Mouse (Mus musculus) lung, postnatal 0 days (tissue): ENCODE results near the gene Pcp4. TPM values are rescaled to one million over a fixed set of nuclear protein-coding genes. Genes with fewer than 3 reads are reported as not detected.

Experiments used
- ATAC-seq: fragments of 200-750 bp; cut with Nextera tagmentation; 2 replicates; pipeline ENCODE4 v1.8.0; 2017; ENCODE audit warnings: moderate library complexity
- DNase-seq: peaks from one replicate; pipeline ENCODE4 v3.0.0-alpha.2; 2016; ENCODE audit warnings: low spot score
- H3K27ac ChIP-seq: fragments of 300-500 bp; sonication (generic); 2 replicates; pipeline ENCODE4 v1.5.1; 2014; ENCODE audit warnings: antibody characterized with exemption, mild to moderate bottlenecking, low read length, mixed read lengths
- H3K27me3 ChIP-seq: fragments of 300-500 bp; sonication (generic); replicated peaks from 2 replicates; pipeline ENCODE4 v1.6.1; 2014; ENCODE audit warnings: low read length, mixed read lengths; ENCODE audit not compliant: insufficient read depth
- H3K36me3 ChIP-seq: fragments of 300-500 bp; sonication (generic); 2 replicates; pipeline ENCODE4 v1.6.1; 2014; ENCODE audit warnings: low read length, mixed read lengths; ENCODE audit not compliant: insufficient read depth
- H3K4me1 ChIP-seq: fragments of 300-500 bp; sonication (generic); 2 replicates; pipeline ENCODE4 v1.6.1; 2014; ENCODE audit warnings: antibody characterized with exemption, low read depth, low read length, mixed read lengths; ENCODE audit not compliant: insufficient read depth
- H3K4me2 ChIP-seq: fragments of 300-500 bp; sonication (generic); replicated peaks from 2 replicates; pipeline ENCODE4 v1.6.1; 2014; ENCODE audit warnings: low read depth, mild to moderate bottlenecking, low read length, moderate library complexity, mixed read lengths
- H3K4me3 ChIP-seq: fragments of 300-500 bp; sonication (generic); 2 replicates; pipeline ENCODE4 v1.5.1; 2014; ENCODE audit warnings: low read depth, low read length
- H3K9ac ChIP-seq: fragments of 300-500 bp; sonication (generic); replicated peaks from 2 replicates; pipeline ENCODE4 v1.6.1; 2014; ENCODE audit warnings: low read depth, mild to moderate bottlenecking
- H3K9me3 ChIP-seq: fragments of 300-500 bp; sonication (generic); 2 replicates; pipeline ENCODE4 v1.6.1; 2016; ENCODE audit warnings: low read length, mixed read lengths
- CTCF ChIP-seq: IDR thresholded peaks from 2 replicates; pipeline ENCODE4 v1.5.1; 2016; ENCODE audit warnings: antibody characterized with exemption, mild to moderate bottlenecking
- EP300 ChIP-seq: IDR thresholded peaks from 2 replicates; pipeline ENCODE4 v1.6.1; 2016; ENCODE audit warnings: antibody characterized with exemption, mild to moderate bottlenecking, control low read depth
- WGBS: fragments of 180-500 bp; shearing (Covaris S2); extraction: QIAGEN DNeasy Blood & Tissue Kit; methylation state at CpG from one replicate; pipeline ENCODE4 v1.1.7; 2014; 5-methylcytosine and 5-hydroxymethylcytosine counted together
- polyA plus RNA-seq: library from polyadenylated mRNA; unstranded; fragments of >200 nt; fragmentation: Nextera tagmentation; extraction: Ambion mirVana; gene quantifications from 2 replicates; pipeline ENCODE4 v1.2.1, GENCODE M21; 2015

Gene Pcp4
- polyA plus RNA-seq, 1 experiment from 2014 or later: 0.60 TPM

DNA sequence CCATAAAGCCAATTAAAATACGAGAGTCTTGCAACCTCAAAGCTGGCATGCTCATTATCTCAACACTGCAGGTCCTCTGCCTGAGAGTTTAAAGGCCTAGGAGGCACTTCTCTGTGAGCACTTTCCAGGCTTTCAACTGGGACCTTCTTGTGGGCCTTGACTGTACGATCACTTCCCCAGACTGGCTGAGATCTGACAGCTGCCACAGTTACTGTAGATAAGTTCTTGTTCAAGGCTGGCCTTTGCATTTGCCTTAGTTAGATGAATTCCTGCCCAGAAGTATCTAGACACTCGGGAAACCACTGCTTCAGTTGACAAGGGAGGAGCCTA is 63.1 kb downstream of the Pcp4 start:
- WGBS: 44% methylated on average over 3 of the region's 3 CpGs
- Histone ChIP-seq H3K27me3 (no peaks in the 10 kb centered on the region), H3K4me1 (no peaks in the 10 kb centered on the region), H3K27ac (no peak overlapping the region), H3K4me3 (no peak overlapping the region), H3K9ac (no peak overlapping the region), H3K9me3 (no peaks in the 10 kb centered on the region), H3K36me3 (no peaks in the 10 kb centered on the region), H3K4me2 (no peak overlapping the region)
- TF ChIP-seq CTCF (no peak), EP300 (no peak)
- no peak for DNase-seq
- no peak for ATAC-seq

DNA sequence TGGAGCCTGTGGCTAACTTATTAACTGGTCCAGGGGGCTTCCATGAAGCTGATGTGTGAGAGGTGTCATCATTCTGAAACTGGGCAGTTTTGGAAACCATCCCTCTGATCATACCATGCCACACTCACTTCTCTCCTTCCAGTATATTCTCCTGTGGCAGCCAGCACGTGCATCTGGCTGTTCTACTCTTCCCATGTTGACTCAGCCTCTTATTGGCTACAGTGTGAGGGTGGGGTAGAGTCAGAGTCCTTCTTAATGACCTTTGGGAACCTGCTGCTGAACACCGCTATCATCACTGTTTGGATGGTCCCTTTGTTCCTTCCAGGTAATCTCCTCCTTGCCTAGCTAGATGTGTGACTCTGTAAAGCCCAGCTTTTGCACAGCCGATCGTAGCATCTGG is 63.6 kb downstream of the Pcp4 start:
- H3K4me1 ChIP-seq: no peaks in the 10 kb centered on the region
- 51% methylated on average over 4 of the region's 4 CpGs for WGBS
- H3K27me3 ChIP-seq: no peaks in the 10 kb centered on the region
- no peaks in the 10 kb centered on the region for H3K9me3 ChIP-seq
- H3K27ac ChIP-seq: no peak overlapping the region
- no peak overlapping the region for H3K9ac ChIP-seq
- TF ChIP-seq CTCF (no peak), EP300 (no peak)
- H3K36me3 ChIP-seq: no peaks in the 10 kb centered on the region
- H3K4me2 ChIP-seq: no peak overlapping the region
- DNase-seq (no peak), ATAC-seq (no peak)
- no peak overlapping the region for H3K4me3 ChIP-seq

DNA sequence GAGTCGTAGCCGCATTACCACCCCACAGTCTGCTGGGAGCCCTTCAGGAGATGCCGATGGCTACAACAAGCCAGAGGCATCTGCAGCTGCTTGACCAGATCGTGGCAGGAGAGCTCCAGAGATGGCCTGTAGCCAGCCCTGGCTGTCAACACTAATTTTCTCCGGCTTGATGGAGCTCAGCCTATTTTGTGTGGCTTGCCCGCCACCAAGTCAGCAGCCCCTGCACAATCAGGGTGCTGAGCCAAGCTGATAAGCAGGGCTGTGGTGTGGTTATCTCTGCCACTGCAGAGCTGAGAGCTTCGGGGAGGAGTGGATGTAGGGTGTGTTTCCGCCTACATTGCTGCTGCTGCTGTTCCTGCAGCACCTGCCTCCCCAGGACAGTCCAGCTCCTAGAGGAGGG is 66.3 kb downstream of the Pcp4 start:
- no peak overlapping the region for H3K9ac ChIP-seq
- H3K27me3 ChIP-seq: no peaks in the 10 kb centered on the region
- no peak for TF ChIP-seq CTCF
- no peak for TF ChIP-seq EP300
- H3K4me3 ChIP-seq: no peak overlapping the region
- H3K4me2 ChIP-seq: no peak overlapping the region
- no peaks in the 10 kb centered on the region for H3K9me3 ChIP-seq
- H3K27ac ChIP-seq: no peak overlapping the region
- ATAC-seq: no peak
- H3K4me1 ChIP-seq: no peaks in the 10 kb centered on the region
- no peaks in the 10 kb centered on the region for H3K36me3 ChIP-seq
- 48% methylated on average over 8 of the region's 8 CpGs for WGBS
- DNase-seq: no peak

- H3K4me3 ChIP-seq: no peak overlapping the region
- WGBS: 79% methylated on average over 4 of the region's 4 CpGs
- no peak overlapping the region for H3K4me2 ChIP-seq
- no peak overlapping the region for H3K27ac ChIP-seq
- DNase-seq: no peak
- no peak for ATAC-seq
- H3K9ac ChIP-seq: no peak overlapping the region
- H3K36me3 ChIP-seq: no peaks in the 10 kb centered on the region
- TF ChIP-seq EP300: no peak
- no peak for TF ChIP-seq CTCF
- H3K4me1 ChIP-seq: no peaks in the 10 kb centered on the region
- H3K9me3 ChIP-seq: no peaks in the 10 kb centered on the region
- no peaks in the 10 kb centered on the region for H3K27me3 ChIP-seq
These were observed 67.9 kb downstream of the Pcp4 start for GRCm38 (mm10) chr16:96535271-96535670.

- no peak for ATAC-seq
- H3K36me3 ChIP-seq: no peaks in the 10 kb centered on the region
- no peaks in the 10 kb centered on the region for H3K9me3 ChIP-seq
- H3K9ac ChIP-seq: no peak overlapping the region
- H3K27ac ChIP-seq: no peak overlapping the region
- no peak overlapping the region for H3K4me3 ChIP-seq
- no peak overlapping the region for H3K4me2 ChIP-seq
- TF ChIP-seq CTCF (no peak), EP300 (no peak)
- H3K27me3 ChIP-seq: no peaks in the 10 kb centered on the region
- H3K4me1 ChIP-seq: no peaks in the 10 kb centered on the region
- no peak for DNase-seq
These were observed 69.0 kb downstream of the Pcp4 start for GRCm38 (mm10) chr16:96536426-96536825.

DNA sequence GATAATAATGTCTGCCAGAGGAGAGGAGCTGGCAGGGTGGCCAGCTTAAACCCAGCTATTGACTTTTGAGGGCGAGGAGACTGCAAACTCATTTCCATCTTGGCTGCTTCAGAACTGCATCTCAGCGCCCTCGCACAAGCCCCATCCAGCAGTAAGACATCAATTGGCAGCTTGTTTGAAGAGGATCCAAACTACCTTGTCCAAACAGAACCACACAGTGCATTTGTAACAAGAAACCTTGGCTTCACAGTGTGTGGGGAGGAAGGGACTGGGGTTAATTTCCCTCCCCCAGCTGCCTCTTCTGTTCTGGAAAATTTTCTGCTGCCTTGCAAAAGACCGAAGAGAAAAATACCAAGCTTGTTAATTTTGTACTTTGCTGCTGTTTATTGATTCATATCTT is 71.7 kb downstream of the Pcp4 start:
- no peak for ATAC-seq

GRCm38 (mm10) chr16:96541056-96541455 is 73.7 kb downstream of the Pcp4 start:
- Histone ChIP-seq H3K4me3 (no peak overlapping the region), H3K27ac (no peak overlapping the region), H3K4me2 (no peak overlapping the region), H3K9me3 (no peaks in the 10 kb centered on the region), H3K27me3 (no peaks in the 10 kb centered on the region), H3K4me1 (no peaks in the 10 kb centered on the region), H3K36me3 (no peaks in the 10 kb centered on the region), H3K9ac (no peak overlapping the region)
- ATAC-seq (no peak), DNase-seq (no peak)
- no peak for TF ChIP-seq EP300
- 65% methylated on average over 2 of the region's 2 CpGs for WGBS

More for the DNA sequence above, 71.7 kb downstream of the Pcp4 start:
- Histone ChIP-seq H3K4me2 (no peak overlapping the region), H3K9me3 (no peaks in the 10 kb centered on the region), H3K27ac (no peak overlapping the region), H3K36me3 (no peaks in the 10 kb centered on the region), H3K4me1 (no peaks in the 10 kb centered on the region), H3K4me3 (no peak overlapping the region), H3K27me3 (no peaks in the 10 kb centered on the region), H3K9ac (no peak overlapping the region)
- 32% methylated on average over 4 of the region's 4 CpGs for WGBS
- no peak for DNase-seq
- no peak for TF ChIP-seq EP300
- TF ChIP-seq CTCF: no peak
